Mouse (Mus musculus) forebrain, embryonic 13.5 days (tissue): Measurements from ENCODE around the gene Fblim1. TPM values are rescaled to one million over a fixed set of nuclear protein-coding genes. Genes with fewer than 3 reads are reported as not detected.

Source experiments
- ATAC-seq: fragments of 200-750 bp; cut with Nextera tagmentation; 2 replicates; pipeline ENCODE4 v1.8.0; 2017
- H3K27ac ChIP-seq: fragments of 300-500 bp; sonication (generic); 2 replicates; pipeline ENCODE4 v1.5.1; 2015; ENCODE audit warnings: inconsistent platforms, mild to moderate bottlenecking, moderate library complexity
- H3K27me3 ChIP-seq: fragments of 300-500 bp; sonication (generic); 2 replicates; pipeline ENCODE4 v1.6.1; 2015; ENCODE audit warnings: mild to moderate bottlenecking, inconsistent platforms
- H3K36me3 ChIP-seq: fragments of 300-500 bp; sonication (generic); 2 replicates; pipeline ENCODE4 v1.6.1; 2015; ENCODE audit warnings: mild to moderate bottlenecking, inconsistent platforms; ENCODE audit not compliant: poor library complexity, severe bottlenecking
- H3K4me1 ChIP-seq: fragments of 300-500 bp; sonication (generic); 2 replicates; pipeline ENCODE4 v1.6.1; 2015; ENCODE audit warnings: inconsistent platforms
- H3K4me2 ChIP-seq: fragments of 300-500 bp; sonication (generic); 2 replicates; pipeline ENCODE4 v1.6.1; 2015; ENCODE audit warnings: inconsistent platforms, mild to moderate bottlenecking, moderate library complexity
- H3K4me3 ChIP-seq: fragments of 300-500 bp; sonication (generic); 2 replicates; pipeline ENCODE4 v1.5.1; 2015; ENCODE audit warnings: mild to moderate bottlenecking, inconsistent platforms
- H3K9ac ChIP-seq: fragments of 300-500 bp; sonication (generic); 2 replicates; pipeline ENCODE4 v1.6.1; 2015; ENCODE audit warnings: mild to moderate bottlenecking, inconsistent platforms
- H3K9me3 ChIP-seq: fragments of 300-500 bp; sonication (generic); replicated peaks from 2 replicates; pipeline ENCODE4 v1.6.1; 2016; ENCODE audit warnings: inconsistent platforms
- WGBS: fragments of 180-500 bp; shearing (Covaris S2); methylation state at CpG from one replicate; pipeline ENCODE4 v1.1.7; 2015; 5-methylcytosine and 5-hydroxymethylcytosine counted together
- polyA plus RNA-seq: library from polyadenylated mRNA; unstranded; fragments of >200 nt; fragmentation: Nextera tagmentation; extraction: Ambion mirVana; gene quantifications from 2 replicates; pipeline ENCODE4 v1.2.1, GENCODE M21; 2015

Fblim1 gene
- polyA plus RNA-seq, 1 experiment from 2014 or later, result 11.1 TPM

GRCm38 (mm10) chr4:141595138-141595537, 10.8 kb downstream of the Fblim1 start:
- Histone ChIP-seq H3K36me3 (peaks cover 5% of the 10 kb centered on the region; the same call in 1 of the 2 replicates), H3K9ac (no peak overlapping the region), H3K27me3 (peaks cover 34% of the 10 kb centered on the region), H3K4me1 (peaks cover 16% of the 10 kb centered on the region), H3K27ac (no peak overlapping the region), H3K9me3 (no peaks in the 10 kb centered on the region), H3K4me2 (no peak overlapping the region), H3K4me3 (no peak overlapping the region)
- WGBS, result 95% methylated on average over 11 of the region's 11 CpGs
- ATAC-seq, result no peak

DNA sequence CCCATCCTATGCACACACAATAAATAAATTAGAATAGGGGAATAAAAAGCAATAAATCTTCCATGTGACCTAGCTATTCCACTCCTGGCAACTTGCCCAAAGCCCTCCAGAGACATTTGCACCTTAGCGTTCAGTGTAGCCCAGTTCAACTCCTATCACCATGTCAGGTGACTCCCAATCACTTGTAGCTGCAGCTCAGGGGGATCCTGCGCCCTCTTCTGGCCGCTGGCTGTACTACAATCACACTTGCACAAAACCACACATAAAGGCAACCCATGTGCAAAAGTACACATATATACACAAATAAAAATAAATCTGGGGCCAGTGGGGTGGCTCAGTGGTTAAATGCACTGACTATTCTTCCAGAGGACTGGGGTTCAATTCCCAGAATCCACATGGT, 14.3 kb downstream of the Fblim1 start:
- Histone ChIP-seq H3K9me3 (no peaks in the 10 kb centered on the region), H3K4me3 (no peak overlapping the region), H3K9ac (no peak overlapping the region), H3K4me1 (no peaks in the 10 kb centered on the region), H3K36me3 (peaks cover 5% of the 10 kb centered on the region; the same call in 1 of the 2 replicates), H3K4me2 (no peak overlapping the region), H3K27me3 (no peaks in the 10 kb centered on the region), H3K27ac (no peak overlapping the region)
- ATAC-seq, result no peak
- 22% methylated on average over 3 of the region's 3 CpGs for WGBS

DNA sequence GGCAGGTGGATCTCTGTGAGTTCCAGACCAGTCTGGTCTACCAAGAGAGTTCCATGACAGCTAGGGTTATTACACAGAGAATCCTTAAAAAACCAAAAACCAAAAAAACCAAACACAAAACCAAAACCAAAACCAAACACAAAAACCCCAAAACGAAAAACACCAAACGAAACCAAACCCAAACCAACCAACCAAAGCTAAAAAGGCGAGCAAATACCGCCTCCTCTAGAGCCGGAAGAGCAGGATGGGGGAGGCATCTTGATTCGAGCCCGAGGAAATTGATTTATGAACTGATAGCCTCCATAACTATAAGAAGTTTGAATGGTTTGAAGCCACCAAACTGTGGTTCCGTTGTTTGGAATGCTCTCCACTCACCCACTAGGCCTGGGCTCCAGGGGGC, 22.0 kb downstream of the Fblim1 start:
- no peaks in the 10 kb centered on the region for H3K36me3 ChIP-seq
- no peaks in the 10 kb centered on the region for H3K27me3 ChIP-seq
- WGBS, result 91% methylated on average over 8 of the region's 8 CpGs
- no peak for ATAC-seq
- H3K9ac ChIP-seq, result no peak overlapping the region
- H3K4me3 ChIP-seq, result no peak overlapping the region
- H3K27ac ChIP-seq, result no peak overlapping the region
- no peak overlapping the region for H3K4me2 ChIP-seq
- H3K4me1 ChIP-seq, result no peaks in the 10 kb centered on the region
- H3K9me3 ChIP-seq, result no peaks in the 10 kb centered on the region

- no peaks in the 10 kb centered on the region for H3K36me3 ChIP-seq
- no peak for ATAC-seq
These were observed 24.8 kb downstream of the Fblim1 start for GRCm38 (mm10) chr4:141581051-141581450.

GRCm38 (mm10) chr4:141578833-141579232, 27.1 kb downstream of the Fblim1 start:
- H3K4me3 ChIP-seq, result no peak overlapping the region
- H3K4me2 ChIP-seq, result no peak overlapping the region
- no peaks in the 10 kb centered on the region for H3K36me3 ChIP-seq
- no peaks in the 10 kb centered on the region for H3K9me3 ChIP-seq
- no peaks in the 10 kb centered on the region; the same call in 1 of the 2 replicates for H3K27me3 ChIP-seq
- ATAC-seq, result no peak
- 82% methylated on average over 3 of the region's 3 CpGs for WGBS
- 0 out of 2 replicates have a peak, but pooled peaks cover 3% of the 10 kb centered on the region for H3K4me1 ChIP-seq
- H3K9ac ChIP-seq, result no peak overlapping the region
- no peak overlapping the region for H3K27ac ChIP-seq

More at GRCm38 (mm10) chr4:141581051-141581450, 24.8 kb downstream of the Fblim1 start:
- H3K4me3 ChIP-seq, result no peak overlapping the region
- no peak overlapping the region for H3K4me2 ChIP-seq
- WGBS, result 81% methylated on average over 13 of the region's 13 CpGs
- no peaks in the 10 kb centered on the region for H3K27me3 ChIP-seq
- H3K9me3 ChIP-seq, result no peaks in the 10 kb centered on the region
- no peak overlapping the region for H3K9ac ChIP-seq
- H3K27ac ChIP-seq, result no peak overlapping the region
- no peaks in the 10 kb centered on the region for H3K4me1 ChIP-seq

DNA sequence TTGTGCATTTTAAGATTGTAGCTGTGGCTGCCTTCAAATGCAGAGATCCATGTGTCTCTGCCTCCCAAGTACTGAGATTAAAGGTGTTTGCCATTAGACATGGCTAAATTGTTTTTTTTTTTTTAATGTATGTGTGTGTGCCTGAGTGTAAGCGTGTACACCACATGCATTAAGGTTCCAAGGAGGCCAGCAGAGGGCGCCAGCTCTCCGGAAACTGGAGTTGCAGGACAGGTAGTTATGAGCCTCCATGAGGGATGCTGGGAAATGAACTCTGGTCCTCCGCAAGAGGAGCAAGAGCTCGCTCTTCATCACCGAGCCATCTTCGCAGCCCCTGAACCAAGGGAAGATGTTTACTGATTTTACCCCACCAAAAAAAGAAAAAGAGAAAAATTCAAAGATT, 29.0 kb downstream of the Fblim1 start:
- Histone ChIP-seq H3K27me3 (no peaks in the 10 kb centered on the region; the same call in 1 of the 2 replicates), H3K9ac (no peak overlapping the region), H3K9me3 (no peaks in the 10 kb centered on the region), H3K36me3 (no peaks in the 10 kb centered on the region), H3K4me3 (no peak overlapping the region), H3K27ac (no peak overlapping the region), H3K4me1 (0 out of 2 replicates have a peak, but pooled peaks cover 3% of the 10 kb centered on the region), H3K4me2 (no peak overlapping the region)
- no peak for ATAC-seq
- WGBS, result 93% methylated on average over 7 of the region's 7 CpGs

- ATAC-seq, result no peak
These were observed 29.5 kb downstream of the Fblim1 start for GRCm38 (mm10) chr4:141576404-141576803.

DNA sequence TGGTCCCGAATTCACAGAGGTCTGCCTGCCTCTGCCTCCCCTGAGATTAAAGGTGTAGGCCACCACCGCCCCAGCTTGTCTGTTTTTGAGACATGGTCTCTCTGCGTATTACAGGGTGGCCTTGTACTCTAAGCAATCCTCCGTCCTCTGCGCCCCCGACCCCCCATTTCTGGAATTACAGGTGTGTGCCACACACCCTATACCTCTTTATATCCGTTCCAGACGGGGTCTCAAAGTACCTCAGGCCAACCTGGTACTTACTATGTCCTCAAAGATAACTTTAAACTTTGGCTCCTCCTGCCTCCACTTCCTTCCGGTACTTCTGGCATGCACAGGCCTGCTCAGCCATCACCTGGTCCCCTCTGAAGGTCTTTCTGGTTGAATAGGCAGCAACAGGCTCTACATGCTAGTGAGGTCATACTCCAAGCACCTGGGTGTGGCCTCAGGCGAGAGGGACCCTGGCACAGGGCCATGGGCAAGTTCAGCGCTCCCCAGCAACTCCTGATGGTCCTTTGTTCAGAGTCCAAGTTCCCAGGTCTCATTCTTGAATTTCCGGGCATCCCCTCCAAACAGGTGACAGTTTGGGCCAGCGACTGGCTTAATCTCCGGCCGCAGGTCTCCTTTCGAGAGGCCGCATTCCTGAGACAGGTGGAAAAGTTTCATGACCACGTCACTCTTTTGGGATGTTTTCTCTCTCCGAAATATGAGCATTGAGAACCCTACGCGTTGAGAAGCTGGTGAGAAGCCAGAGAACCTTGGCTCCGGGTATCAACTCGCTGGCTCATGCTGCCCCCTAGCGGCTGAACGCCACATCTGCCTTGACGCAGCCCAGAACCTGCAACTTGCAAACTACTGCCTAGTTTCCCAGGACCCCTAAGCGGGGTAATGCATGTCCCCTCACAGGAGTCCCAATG, 30.9 kb downstream of the Fblim1 start:
- Histone ChIP-seq H3K36me3 (no peaks in the 10 kb centered on the region), H3K9me3 (no peaks in the 10 kb centered on the region), H3K27ac (no peak overlapping the region), H3K4me3 (no peak overlapping the region), H3K4me1 (0 out of 2 replicates have a peak, but pooled peaks cover 3% of the 10 kb centered on the region), H3K9ac (no peak overlapping the region), H3K4me2 (no peak overlapping the region), H3K27me3 (no peaks in the 10 kb centered on the region; the same call in 1 of the 2 replicates)
- peak; percentile 61; the same call in 1 of the 2 replicates for ATAC-seq
- WGBS, result 42% methylated on average over 27 of the region's 27 CpGs

More at GRCm38 (mm10) chr4:141576404-141576803, 29.5 kb downstream of the Fblim1 start:
- Histone ChIP-seq H3K9ac (no peak overlapping the region), H3K9me3 (no peaks in the 10 kb centered on the region), H3K4me3 (no peak overlapping the region), H3K36me3 (no peaks in the 10 kb centered on the region), H3K27ac (no peak overlapping the region), H3K4me1 (0 out of 2 replicates have a peak, but pooled peaks cover 3% of the 10 kb centered on the region), H3K27me3 (no peaks in the 10 kb centered on the region; the same call in 1 of the 2 replicates), H3K4me2 (no peak overlapping the region)
- 87% methylated on average over 11 of the region's 11 CpGs for WGBS

- 81% methylated on average over 6 of the region's 6 CpGs for WGBS
- no peak overlapping the region for H3K4me3 ChIP-seq
- ATAC-seq, result no peak
- H3K27ac ChIP-seq, result no peak overlapping the region
- no peaks in the 10 kb centered on the region; the same call in 1 of the 2 replicates for H3K27me3 ChIP-seq
- 0 out of 2 replicates have a peak, but pooled peaks cover 3% of the 10 kb centered on the region for H3K4me1 ChIP-seq
- H3K9me3 ChIP-seq, result no peaks in the 10 kb centered on the region
- no peak overlapping the region for H3K9ac ChIP-seq
- no peaks in the 10 kb centered on the region for H3K36me3 ChIP-seq
- H3K4me2 ChIP-seq, result no peak overlapping the region
These were observed 32.4 kb downstream of the Fblim1 start for GRCm38 (mm10) chr4:141573359-141573966.

GRCm38 (mm10) chr4:141572668-141573358, 33.1 kb downstream of the Fblim1 start:
- WGBS, result 79% methylated on average over 7 of the region's 7 CpGs
- no peak overlapping the region for H3K9ac ChIP-seq
- no peaks in the 10 kb centered on the region; the same call in 1 of the 2 replicates for H3K27me3 ChIP-seq
- 0 out of 2 replicates have a peak, but pooled peaks cover 3% of the 10 kb centered on the region for H3K4me1 ChIP-seq
- no peak overlapping the region for H3K4me2 ChIP-seq
- no peaks in the 10 kb centered on the region for H3K9me3 ChIP-seq
- H3K36me3 ChIP-seq, result no peaks in the 10 kb centered on the region
- H3K4me3 ChIP-seq, result no peak overlapping the region
- H3K27ac ChIP-seq, result no peak overlapping the region
- ATAC-seq, result no peak

DNA sequence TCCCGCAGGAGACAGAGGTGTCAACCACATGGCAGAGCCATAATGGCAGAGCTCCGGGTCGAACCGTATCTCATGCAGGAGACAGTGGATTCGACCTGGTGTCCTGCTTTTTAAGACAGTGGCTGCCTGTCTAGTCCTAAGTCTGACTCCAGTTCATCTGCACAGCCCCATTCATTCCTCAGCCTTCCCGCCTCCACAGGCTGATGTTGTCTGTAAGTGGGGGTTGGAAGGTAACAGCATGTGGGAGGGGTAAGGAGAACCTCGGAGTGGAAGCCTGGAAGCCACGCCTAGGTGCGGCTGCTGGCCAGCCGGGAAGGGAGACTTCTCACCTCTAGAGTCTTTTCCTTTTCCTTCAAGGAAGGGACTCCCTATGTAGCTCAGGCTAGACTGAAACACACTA, 34.0 kb downstream of the Fblim1 start:
- no peak overlapping the region for H3K4me2 ChIP-seq
- no peaks in the 10 kb centered on the region for H3K9me3 ChIP-seq
- H3K27me3 ChIP-seq, result no peaks in the 10 kb centered on the region; the same call in 1 of the 2 replicates
- no peak for ATAC-seq
- H3K9ac ChIP-seq, result no peak overlapping the region
- WGBS, result 77% methylated on average over 10 of the region's 10 CpGs
- H3K4me1 ChIP-seq, result 0 out of 2 replicates have a peak, but pooled peaks cover 3% of the 10 kb centered on the region
- H3K36me3 ChIP-seq, result no peaks in the 10 kb centered on the region
- no peak overlapping the region for H3K4me3 ChIP-seq
- H3K27ac ChIP-seq, result no peak overlapping the region
